Mouse (Mus musculus): ENCODE data around the gene Gpc5. TPM values are rescaled to one million over a fixed set of nuclear protein-coding genes. Genes with fewer than 3 reads are reported as not detected.

Gpc5 gene
- 2.4 TPM for polyA plus RNA-seq (2014; fragmentation: Illumina TruSeq; extraction: RNeasy Lipid Tissue Mini Kit (QIAGEN cat#74804); ENCODE audit: low read depth, low replicate concordance)

DNA sequence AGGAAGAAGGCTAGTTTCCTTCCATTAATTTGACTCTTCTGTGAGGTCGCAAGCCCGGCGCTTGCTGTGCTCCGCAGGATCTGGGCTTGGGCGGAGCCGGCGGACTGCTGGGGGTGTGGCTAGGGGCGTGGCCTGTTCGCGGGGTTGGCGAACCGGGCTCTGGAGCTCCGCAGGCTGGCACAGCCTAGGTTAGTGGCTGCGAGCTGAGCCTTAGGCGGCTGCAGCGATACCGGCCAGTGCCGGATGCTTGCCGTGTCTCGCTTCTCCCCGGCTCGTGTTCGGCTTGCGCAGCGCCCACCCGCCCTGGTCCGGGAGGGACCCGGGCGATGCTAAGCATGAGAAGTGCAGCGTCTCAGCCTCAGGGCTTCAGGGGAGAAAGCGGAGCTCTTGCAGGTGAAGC lies at the start of gene Gpc5:
Gpc5 (plus strand) TSS at position 135 of the 400 bp plus-strand sequence.

